Mouse (Mus musculus) megakaryocyte, embryonic 14.5 days (primary cell): Measurements from ENCODE around the gene Zdhhc17.

Source experiments
- FLI1 ChIP-seq: IDR thresholded peaks from 2 replicates; pipeline ENCODE4 v1.6.1; 2012; ENCODE audit warnings: low read length, inconsistent platforms, mixed read lengths
- GATA1 ChIP-seq: IDR thresholded peaks from 3 replicates; pipeline ENCODE4 v1.6.1; 2012; ENCODE audit warnings: mixed read lengths, low read length, inconsistent platforms, borderline replicate concordance

- TF ChIP-seq GATA1: no peak
- no peak for TF ChIP-seq FLI1
These were observed 78.6 kb downstream of the Zdhhc17 start for GRCm38 (mm10) chr10:110931161-110931912.
